In the genomic region with DNA sequence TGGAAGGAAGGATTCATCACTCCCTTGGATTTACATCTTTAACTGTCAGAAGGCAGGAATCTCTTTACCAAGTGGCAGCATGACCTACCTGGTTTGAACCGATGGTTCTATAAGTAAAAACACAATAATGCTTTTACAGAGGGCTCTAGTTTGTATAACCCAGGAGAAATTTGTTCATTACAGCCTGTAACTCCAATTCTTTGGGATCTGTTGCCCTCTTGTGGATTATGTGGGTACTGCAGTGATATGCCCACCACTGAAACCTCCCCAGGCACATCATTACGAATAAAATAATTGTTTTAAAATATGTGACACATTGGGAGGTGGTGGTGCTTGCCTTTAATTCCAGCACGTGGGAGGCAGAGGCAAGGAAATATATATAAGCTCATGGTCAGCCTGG, we compare ENCODE assay signal across 9 mouse cellular contexts.
DNase-seq lines count a peak whose midpoint lies in the region; TF ChIP-seq lines count a peak whose summit lies in the region.
"Had no signal": no experiment of that assay in that cellular context is flagged by ENCODE, and none has a peak within 500 bp of the region (broad histone marks: within the 10 kb centered on the region; RNA-seq: fewer than 3 reads in every experiment).

No protein-coding gene starts in this region.

- no peaks in the 10 kb centered on the region for H3K9me3 ChIP-seq in MEL (replicated peaks; ENCODE audit: insufficient read depth, low read length)
- H3K9me3 ChIP-seq: hindbrain, embryonic 15.5 days had no signal

- no peak overlapping the region for H3K4me3 ChIP-seq in gastrocnemius, adult 2 months
- no peak overlapping the region for H3K4me3 ChIP-seq in MEL (ENCODE audit: control insufficient read depth in 1 of 2, insufficient read depth in 1 of 2, low read depth in 2 of 2, low read length in 2 of 2)
- H3K4me3 ChIP-seq: hindbrain, embryonic 15.5 days had no signal

- peaks cover 0 to 5% of the 10 kb centered on the region in 2 experiments; a peak in 2 of 4 replicates for H3K36me3 ChIP-seq in MEL (ENCODE audit: control insufficient read depth in 1 of 2, insufficient read depth in 2 of 2, low read length in 2 of 2)
- H3K36me3 ChIP-seq: hindbrain, embryonic 15.5 days had no signal

- peak; percentile 20 for DNase-seq in gastrocnemius, adult 2 months
- no peak for DNase-seq in gastrocnemius, postnatal 25 days
- peak; percentile 56 for DNase-seq in MEL (ENCODE audit: low read depth, low spot score)
- DNase-seq in cerebellum, postnatal 10 days = peak; percentile 80 to 89
- DNase-seq in frontal cortex, postnatal 36 days (ENCODE audit: low spot score in 2 of 2) = peak; percentile 64 to 65
- DNase-seq in layer of hippocampus, postnatal 25 days (ENCODE audit: extremely low spot score in 1 of 2, low spot score in 1 of 2) = peak; percentile 40 to 84
- DNase-seq in mesoderm, embryonic 11.5 days (ENCODE audit: low read depth, low spot score) = peak; percentile 43
- peak; percentile 18 to 57 for DNase-seq in spleen, postnatal 10 days (ENCODE audit: low spot score in 2 of 2)

- H3K27ac ChIP-seq in gastrocnemius, adult 2 months = no peak overlapping the region
- H3K27ac ChIP-seq in MEL (ENCODE audit: control insufficient read depth, low read depth, low read length) = no peak overlapping the region
- H3K27ac ChIP-seq: hindbrain, embryonic 15.5 days had no signal

- no peak for TF ChIP-seq POLR2A in MEL (IDR thresholded peaks at IDR 0.05; ENCODE audit: control insufficient read depth in 1 of 2, insufficient read depth in 1 of 2, low read depth in 1 of 2, low read length in 2 of 2, poor library complexity in 1 of 2)

- H3K4me1 ChIP-seq in MEL (ENCODE audit: control insufficient read depth in 1 of 2, insufficient read depth in 2 of 2, low read length in 2 of 2) = peaks cover 0 to 3% of the 10 kb centered on the region in 2 experiments; a peak in 1 of 4 replicates
- H3K4me1 ChIP-seq: hindbrain, embryonic 15.5 days had no signal

- no peak overlapping the region for H3K9ac ChIP-seq in MEL (ENCODE audit: control insufficient read depth, low read depth, low read length, poor library complexity, severe bottlenecking)
- H3K9ac ChIP-seq: hindbrain, embryonic 15.5 days had no signal

- no peaks in the 10 kb centered on the region for H3K79me2 ChIP-seq in MEL (ENCODE audit: control insufficient read depth, insufficient read depth, low read length, poor library complexity)

- H3K27me3 ChIP-seq in MEL (ENCODE audit: control insufficient read depth in 1 of 2, insufficient read depth in 2 of 2, low read length in 2 of 2) = no peaks in the 10 kb centered on the region; a peak in 1 of 4 replicates
- H3K27me3 ChIP-seq: hindbrain, embryonic 15.5 days had no signal

- no peak for TF ChIP-seq EP300 in MEL (IDR thresholded peaks at IDR 0.05; ENCODE audit: low read depth in 1 of 2, low read length in 2 of 2)

- TF ChIP-seq RAD21 in MEL (IDR thresholded peaks at IDR 0.05; ENCODE audit: low read depth, low read length) = peak; percentile 97

- peak; percentile 92 for TF ChIP-seq CTCF in gastrocnemius, adult 2 months (IDR thresholded peaks at IDR 0.05)
- TF ChIP-seq CTCF in MEL (IDR thresholded peaks at IDR 0.05 in 2 of 3, conservative IDR thresholded peaks at IDR 0.05 in 1 of 3; ENCODE audit: control insufficient read depth in 1 of 3, insufficient read depth in 1 of 3, low read depth in 2 of 3, low read length in 3 of 3, poor library complexity in 1 of 3, severe bottlenecking in 1 of 3) = peak; percentile 49 to 94 (median 83)

- intact Hi-C loops in gastrocnemius, adult 2 months (cut with DNase I) = loop anchor here (2.0 kb wide), 1 partner anchor 317 kb away; no protein-coding TSS in a partner anchor

TF ChIP-seq in MEL, 35 proteins besides CTCF, POLR2A, EP300 and RAD21:
- TF ChIP-seq ZMIZ1 (IDR thresholded peaks at IDR 0.05; ENCODE audit: low read depth, low read length) = no peak
- peak; percentile 22; the same call in 1 of the 2 replicates for TF ChIP-seq SIN3A (IDR thresholded peaks at IDR 0.05; ENCODE audit: low read length)
- no peak for TF ChIP-seq ELF1 (IDR thresholded peaks at IDR 0.05; ENCODE audit: low read depth, low read length)
- no peak for TF ChIP-seq HCFC1 (IDR thresholded peaks at IDR 0.05; ENCODE audit: low read depth, low read length)
- TF ChIP-seq TBP (IDR thresholded peaks at IDR 0.05; ENCODE audit: low read depth, low read length) = no peak
- TF ChIP-seq MYB (IDR thresholded peaks at IDR 0.05; ENCODE audit: low read depth, low read length) = no peak
- no peak for TF ChIP-seq ZKSCAN1 (IDR thresholded peaks at IDR 0.05; ENCODE audit: low read depth, low read length)
- no peak for TF ChIP-seq ZNF384 (IDR thresholded peaks at IDR 0.05; ENCODE audit: low read depth, low read length)
- no peak for TF ChIP-seq MEF2A (IDR thresholded peaks at IDR 0.05; ENCODE audit: extremely low read depth, insufficient replicate concordance, low read depth, low read length, poor library complexity, severe bottlenecking)
- TF ChIP-seq MAZ (IDR thresholded peaks at IDR 0.05; ENCODE audit: low read depth, low read length) = no peak
- TF ChIP-seq SMC3 (IDR thresholded peaks at IDR 0.05; ENCODE audit: low read depth, low read length) = peak; percentile 92
- no peak for TF ChIP-seq CHD1 (IDR thresholded peaks at IDR 0.05; ENCODE audit: low read depth, low read length)
- TF ChIP-seq ZC3H11A (IDR thresholded peaks at IDR 0.05; ENCODE audit: low read depth, low read length) = peak; percentile 88
- no peak for TF ChIP-seq BHLHE40 (IDR thresholded peaks at IDR 0.05; ENCODE audit: borderline replicate concordance, low read depth, low read length)
- TF ChIP-seq UBTF (IDR thresholded peaks at IDR 0.05; ENCODE audit: borderline replicate concordance, insufficient read depth, low read depth, low read length) = no peak
- no peak for TF ChIP-seq MYC (IDR thresholded peaks at IDR 0.05; ENCODE audit: low read depth, low read length)
- TF ChIP-seq KAT2A (conservative IDR thresholded peaks at IDR 0.05; ENCODE audit: low read depth, low read length) = no peak
- no peak for TF ChIP-seq RCOR1 (IDR thresholded peaks at IDR 0.05; ENCODE audit: low read depth, low read length)
- TF ChIP-seq TAL1 (IDR thresholded peaks at IDR 0.05; ENCODE audit: low read length) = no peak
- TF ChIP-seq USF1 (IDR thresholded peaks at IDR 0.05; ENCODE audit: low read depth, low read length) = no peak
- TF ChIP-seq JUND (IDR thresholded peaks at IDR 0.05; ENCODE audit: low read depth, low read length) = 0 out of 2 replicates have a peak, but pooled peaks have one; percentile 22
